Mouse (Mus musculus) embryonic fibroblast, embryonic 13.5 days (primary cell): ENCODE results near the gene Fmnl2. TPM values are rescaled to one million over a fixed set of nuclear protein-coding genes. Genes with fewer than 3 reads are reported as not detected.

Experiments used
- H3K27ac ChIP-seq: 2 replicates; pipeline ENCODE4 v1.5.1; 2012; ENCODE audit warnings: low read length, control low read depth, inconsistent platforms; ENCODE audit not compliant: insufficient read depth
- H3K4me1 ChIP-seq: 2 replicates; pipeline ENCODE4 v1.6.1; 2011; ENCODE audit warnings: low read length; ENCODE audit not compliant: control insufficient read depth, insufficient read depth
- H3K4me3 ChIP-seq: 2 replicates; pipeline ENCODE4 v1.5.1; 2011; ENCODE audit warnings: mild to moderate bottlenecking, control low read depth, low read length; ENCODE audit not compliant: insufficient read depth
- CTCF ChIP-seq: IDR thresholded peaks from 2 replicates; pipeline ENCODE4 v1.5.1; 2011; ENCODE audit warnings: mild to moderate bottlenecking, control low read depth, low read length, moderate library complexity, borderline replicate concordance; ENCODE audit not compliant: insufficient read depth
- POLR2A ChIP-seq: IDR thresholded peaks from 2 replicates; pipeline ENCODE4 v1.6.1; 2011; ENCODE audit warnings: low read depth, mild to moderate bottlenecking, control low read depth, low read length, moderate library complexity
- polyA plus RNA-seq: library from polyadenylated mRNA; stranded (reverse); fragments of >200 nt; gene quantifications from 2 replicates; pipeline ENCODE4 v1.2.4, GENCODE M21; 2011; ENCODE audit warnings: low read depth; ENCODE audit not compliant: missing spikeins, insufficient read length

Fmnl2 gene
- polyA plus RNA-seq, 1 experiment = 63.0 TPM

DNA sequence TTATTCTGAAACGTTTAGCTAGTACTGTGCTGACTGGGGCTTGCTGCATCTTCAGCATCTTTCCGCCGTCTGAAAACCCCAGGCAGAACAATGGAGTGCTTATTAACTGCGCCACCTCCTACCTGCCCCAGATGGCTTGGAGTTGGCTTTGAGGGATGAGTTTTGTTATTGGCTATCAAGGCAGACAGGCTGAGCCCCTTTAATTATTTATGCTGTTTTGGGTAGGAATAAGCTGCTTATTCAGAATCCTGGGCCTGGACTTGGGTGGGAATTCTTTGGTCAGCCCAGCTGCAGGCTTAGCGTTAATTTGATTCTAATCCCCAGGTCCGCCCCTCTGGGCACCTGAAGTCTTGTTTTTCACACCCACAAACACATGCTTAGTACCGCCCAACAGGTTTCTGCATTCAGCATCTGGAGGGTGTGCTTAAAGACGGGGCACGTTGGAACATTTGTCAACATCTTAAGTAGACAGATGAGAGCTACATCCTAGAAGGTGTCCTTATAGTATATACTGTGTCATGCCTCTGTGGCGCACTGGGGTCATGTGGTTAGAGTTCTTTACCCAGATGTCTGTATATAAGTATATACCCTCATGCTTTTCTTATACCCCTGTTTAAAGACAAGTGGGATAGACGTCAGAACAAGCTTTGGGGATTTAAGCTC is 89.0 kb downstream of the Fmnl2 start:
- Histone ChIP-seq H3K4me1 (peaks cover 13% of the 10 kb centered on the region), H3K27ac (no peak overlapping the region), H3K4me3 (no peak overlapping the region)
- TF ChIP-seq POLR2A (no peak), CTCF (no peak)

DNA sequence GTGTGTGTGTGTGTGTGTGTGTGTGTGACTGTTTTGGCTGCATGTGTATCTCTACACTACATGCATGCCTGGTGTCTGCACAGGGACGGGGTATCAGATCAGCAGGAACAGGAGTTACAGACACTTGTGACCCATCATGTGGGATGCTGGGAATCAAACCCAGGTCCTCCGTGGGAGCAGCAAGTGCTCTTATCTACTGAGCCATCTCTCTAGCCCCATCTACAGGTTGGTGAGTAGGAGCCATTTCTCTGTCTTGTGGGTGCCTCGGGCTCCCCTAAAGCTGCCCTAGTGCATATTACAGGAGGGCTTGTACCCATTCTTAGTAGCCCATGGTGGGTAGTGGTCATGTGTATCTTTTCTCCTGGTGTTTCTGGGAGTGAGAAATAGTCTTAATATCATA is 90.7 kb downstream of the Fmnl2 start:
- TF ChIP-seq POLR2A (no peak), CTCF (no peak)
- Histone ChIP-seq H3K27ac (no peak overlapping the region), H3K4me3 (no peak overlapping the region), H3K4me1 (peaks cover 15% of the 10 kb centered on the region)

DNA sequence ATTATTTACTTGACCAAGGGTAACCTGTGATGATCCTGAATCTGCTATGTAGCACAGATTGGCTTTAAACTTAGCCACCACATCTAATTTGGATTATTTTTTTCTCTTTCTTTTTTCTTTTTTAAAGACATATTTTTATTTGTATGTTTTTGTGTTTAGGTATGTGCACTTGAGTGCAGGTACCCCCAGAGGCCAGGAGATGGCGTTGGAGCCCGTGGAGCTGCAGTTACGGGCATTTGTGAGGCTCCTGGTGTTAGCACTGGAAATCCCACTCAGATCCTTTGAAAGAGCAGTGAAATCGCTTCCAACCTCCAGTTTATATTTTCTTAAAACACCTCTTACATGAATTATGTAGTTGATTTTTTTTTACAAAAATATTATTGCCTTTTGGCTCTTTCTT is 91.9 kb downstream of the Fmnl2 start:
- Histone ChIP-seq H3K4me3 (no peak overlapping the region), H3K4me1 (peaks cover 17% of the 10 kb centered on the region), H3K27ac (no peak overlapping the region)
- no peak for TF ChIP-seq CTCF
- TF ChIP-seq POLR2A = no peak

DNA sequence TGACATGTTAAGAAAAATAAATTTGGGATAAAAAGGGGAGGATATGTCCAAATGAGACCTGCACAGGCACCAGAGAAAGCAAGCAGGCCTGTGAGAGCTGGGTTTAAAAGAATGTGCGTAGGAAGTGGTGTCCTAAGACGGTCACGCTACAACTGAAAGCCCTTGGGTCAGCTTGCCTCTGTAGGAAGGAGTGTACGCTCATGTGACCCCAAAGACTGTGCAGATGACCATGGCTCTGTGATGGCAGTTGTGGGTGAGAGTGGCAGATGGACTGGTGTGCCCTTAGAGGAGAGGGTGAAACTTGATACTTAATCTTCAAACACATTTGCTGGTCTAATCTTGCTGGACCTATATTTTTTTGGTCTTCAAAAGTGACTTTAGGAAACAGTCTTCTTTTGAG is 92.6 kb downstream of the Fmnl2 start:
- H3K4me3 ChIP-seq = no peak overlapping the region
- H3K4me1 ChIP-seq = peaks cover 17% of the 10 kb centered on the region
- no peak overlapping the region for H3K27ac ChIP-seq
- no peak for TF ChIP-seq POLR2A
- no peak for TF ChIP-seq CTCF

DNA sequence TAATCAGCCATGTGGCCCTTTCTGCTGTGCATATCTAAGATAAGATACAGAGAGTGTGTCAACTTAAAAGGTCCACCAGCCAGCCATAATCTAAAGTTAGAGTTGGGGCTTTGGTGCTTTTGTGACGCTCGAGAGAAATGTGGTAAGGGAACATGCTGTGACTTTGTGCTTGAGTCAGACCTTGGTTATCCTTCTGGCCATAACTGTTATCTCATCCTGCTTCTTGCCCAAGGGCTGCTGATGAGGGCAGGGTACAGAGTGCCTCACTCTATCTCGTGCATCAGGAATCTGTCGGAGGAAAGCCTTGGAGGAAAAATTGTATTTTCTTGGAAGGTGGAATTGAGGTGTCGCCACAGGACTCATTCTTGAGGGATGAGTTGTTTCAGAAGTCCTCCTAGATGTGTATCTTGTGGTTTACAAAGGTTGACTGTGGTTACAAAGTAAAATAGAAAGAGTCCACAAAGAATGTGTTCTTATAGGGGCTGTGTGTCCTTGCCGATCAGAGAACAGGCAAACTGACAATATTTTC is 94.6 kb downstream of the Fmnl2 start:
- peaks cover 13% of the 10 kb centered on the region for H3K4me1 ChIP-seq
- no peak overlapping the region for H3K4me3 ChIP-seq
- TF ChIP-seq CTCF (no peak), POLR2A (no peak)
- H3K27ac ChIP-seq = peak overlapping the region; percentile 1; the same call in 1 of the 2 replicates

DNA sequence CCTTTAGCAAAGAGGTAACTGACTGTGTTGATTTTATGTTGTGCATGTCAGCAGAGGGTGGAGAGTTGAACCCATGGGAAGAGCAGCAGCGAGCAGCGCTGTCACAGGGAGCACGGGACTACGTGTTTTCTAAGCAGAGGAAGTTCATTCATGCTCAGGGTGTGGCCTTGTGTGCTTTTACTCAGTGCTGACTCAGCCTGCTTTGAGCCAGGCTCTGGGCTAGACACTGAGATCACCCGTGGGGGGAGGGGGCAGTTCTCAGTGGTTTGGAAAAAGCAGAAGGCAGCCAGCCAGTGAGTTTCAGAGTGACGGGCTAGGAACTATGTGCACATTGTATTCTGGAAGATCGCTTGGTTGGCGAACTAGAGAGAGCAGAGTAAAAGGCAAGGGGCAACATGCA is 97.4 kb downstream of the Fmnl2 start:
- Histone ChIP-seq H3K27ac (peak overlapping the region; percentile 69), H3K4me3 (no peak overlapping the region), H3K4me1 (peaks cover 30% of the 10 kb centered on the region)
- TF ChIP-seq POLR2A (no peak), CTCF (no peak)

DNA sequence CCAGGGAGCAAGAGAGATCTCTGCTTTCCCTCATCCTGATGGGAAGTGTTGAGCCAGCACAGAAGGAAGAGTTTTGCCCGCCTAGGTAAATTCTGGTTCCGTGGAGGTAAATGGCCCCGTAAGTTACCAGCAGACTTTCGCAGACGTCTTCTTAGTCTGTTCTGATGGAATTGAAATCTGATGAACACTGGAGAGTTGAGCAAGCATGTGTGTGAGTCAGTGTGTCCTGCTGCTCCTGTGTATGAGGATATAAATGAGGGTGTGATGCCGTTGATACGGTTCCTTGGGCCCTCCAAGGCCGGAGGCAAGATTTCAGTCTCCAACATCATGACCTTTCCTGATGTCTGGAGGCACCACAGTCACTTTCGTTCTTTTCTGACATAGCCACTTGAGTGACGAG is 98.2 kb downstream of the Fmnl2 start:
- TF ChIP-seq POLR2A = no peak
- no peak for TF ChIP-seq CTCF
- H3K4me1 ChIP-seq = peaks cover 32% of the 10 kb centered on the region
- no peak overlapping the region for H3K4me3 ChIP-seq

DNA sequence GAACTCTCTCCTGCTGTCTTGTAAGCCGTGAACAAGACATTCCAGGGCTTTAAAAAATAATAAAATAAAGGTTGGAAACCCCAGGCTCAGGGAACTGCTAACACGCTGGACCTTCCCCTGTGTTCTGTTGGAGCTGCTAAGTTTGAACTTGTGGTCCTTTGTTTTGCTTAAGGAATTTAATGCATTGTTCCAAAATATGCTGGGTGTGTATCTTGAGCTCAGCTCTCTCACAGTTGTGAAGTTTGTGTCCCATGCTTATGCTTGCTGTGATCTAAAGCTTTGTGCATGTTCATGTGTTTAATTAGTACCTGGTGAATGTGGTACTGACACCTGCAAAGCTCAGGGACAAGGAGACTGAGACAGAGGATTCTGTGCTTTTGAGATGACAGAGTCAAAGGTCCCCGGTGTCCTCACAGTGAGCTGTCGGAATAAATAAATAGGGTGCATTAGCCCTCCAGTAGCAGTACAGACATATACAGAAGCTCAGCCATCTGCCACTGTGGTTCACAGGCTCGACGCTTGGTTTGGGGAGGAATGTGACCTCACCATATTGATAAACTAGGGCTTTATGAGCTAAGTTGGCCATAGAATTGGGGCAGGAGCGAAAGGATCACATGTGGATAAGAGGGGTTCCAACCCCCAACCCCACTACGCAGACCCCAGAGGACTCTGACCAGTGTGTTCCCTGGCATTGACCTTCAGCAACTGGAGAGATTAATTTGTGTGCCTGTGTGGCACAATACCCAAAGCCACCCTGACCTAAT is 100.3 kb downstream of the Fmnl2 start:
- no peak overlapping the region for H3K4me3 ChIP-seq
- H3K4me1 ChIP-seq = peaks cover 23% of the 10 kb centered on the region
- TF ChIP-seq POLR2A (no peak), CTCF (no peak)
- peak overlapping the region; percentile 63 for H3K27ac ChIP-seq

More for the DNA sequence above, 98.2 kb downstream of the Fmnl2 start:
- H3K27ac ChIP-seq = peak overlapping the region; percentile 36

DNA sequence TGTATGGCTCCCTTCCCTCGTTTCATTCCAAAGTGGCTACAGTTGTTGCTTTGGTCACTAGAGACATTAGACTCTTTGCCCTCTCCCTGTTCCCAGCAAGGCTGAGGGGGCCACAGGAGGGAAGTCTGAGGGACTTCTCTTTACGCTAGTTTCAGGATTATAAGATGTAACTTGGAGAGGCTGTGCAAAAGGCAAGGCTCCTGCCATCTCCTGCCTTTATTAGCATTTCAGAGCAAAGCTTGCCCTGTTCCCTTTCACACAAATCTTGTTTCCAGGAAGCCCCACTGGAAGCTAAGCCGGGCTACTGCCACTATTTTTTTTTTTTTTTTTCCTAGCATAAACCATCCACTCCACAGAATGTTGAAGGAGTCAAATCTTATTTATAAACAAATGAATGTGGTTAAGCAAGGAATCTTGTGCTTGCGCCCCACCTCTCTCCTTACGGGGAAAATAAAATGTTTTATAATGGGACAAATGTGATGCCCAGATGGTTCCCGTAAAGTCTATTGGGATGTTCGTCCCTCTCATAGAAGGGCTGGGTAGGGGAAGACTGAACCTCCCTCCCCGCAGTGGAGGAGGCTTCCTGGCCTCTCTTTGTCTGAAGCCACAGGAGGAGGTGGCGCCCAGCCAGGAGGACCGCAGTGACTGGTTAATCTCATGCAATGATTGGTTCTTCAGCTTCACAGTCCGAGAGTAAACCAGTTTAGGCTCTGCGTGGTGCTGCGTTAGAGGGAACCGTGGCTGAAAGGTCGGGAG is 101.1 kb downstream of the Fmnl2 start:
- Histone ChIP-seq H3K4me1 (peaks cover 24% of the 10 kb centered on the region), H3K27ac (peak overlapping the region; percentile 70), H3K4me3 (no peak overlapping the region)
- TF ChIP-seq POLR2A = no peak
- no peak for TF ChIP-seq CTCF
